Mouse (Mus musculus) hindbrain, embryonic 16.5 days (tissue): Measurements from ENCODE around the gene Bik. TPM values are rescaled to one million over a fixed set of nuclear protein-coding genes. Genes with fewer than 3 reads are reported as not detected.

Source experiments
- ATAC-seq: fragments of 200-750 bp; cut with Nextera tagmentation; 2 replicates; pipeline ENCODE4 v1.8.0; 2017; ENCODE audit warnings: moderate TSS enrichment, moderate library complexity
- H3K27ac ChIP-seq: fragments of 300-500 bp; sonication (generic); 2 replicates; pipeline ENCODE4 v1.5.1; 2014; ENCODE audit warnings: low read depth, mild to moderate bottlenecking, control low read depth, low read length, moderate library complexity
- H3K27me3 ChIP-seq: fragments of 300-500 bp; sonication (generic); replicated peaks from 2 replicates; pipeline ENCODE4 v1.6.1; 2014; ENCODE audit warnings: low read length; ENCODE audit not compliant: control insufficient read depth, insufficient read depth
- H3K36me3 ChIP-seq: fragments of 300-500 bp; sonication (generic); 2 replicates; pipeline ENCODE4 v1.6.1; 2014; ENCODE audit warnings: mild to moderate bottlenecking, low read length, moderate library complexity, mixed read lengths; ENCODE audit not compliant: control insufficient read depth, insufficient read depth
- H3K4me1 ChIP-seq: fragments of 300-500 bp; sonication (generic); 2 replicates; pipeline ENCODE4 v1.6.1; 2014; ENCODE audit warnings: low read depth, low read length; ENCODE audit not compliant: control insufficient read depth, insufficient read depth
- H3K4me2 ChIP-seq: fragments of 300-500 bp; sonication (generic); 2 replicates; pipeline ENCODE4 v1.6.1; 2014; ENCODE audit warnings: mild to moderate bottlenecking, low read length, control low read depth, moderate library complexity
- H3K4me3 ChIP-seq: fragments of 300-500 bp; sonication (generic); 2 replicates; pipeline ENCODE4 v1.5.1; 2014; ENCODE audit warnings: mild to moderate bottlenecking, low read length, control low read depth, moderate library complexity
- H3K9ac ChIP-seq: fragments of 300-500 bp; sonication (generic); 2 replicates; pipeline ENCODE4 v1.6.1; 2014; ENCODE audit warnings: low read depth, mild to moderate bottlenecking, control low read depth, low read length, moderate library complexity
- H3K9me3 ChIP-seq: fragments of 300-500 bp; sonication (generic); 2 replicates; pipeline ENCODE4 v1.6.1; 2014; ENCODE audit warnings: mild to moderate bottlenecking, low read length, moderate library complexity; ENCODE audit not compliant: control insufficient read depth
- WGBS: fragments of 180-500 bp; shearing (Covaris S2); extraction: QIAGEN DNeasy Blood & Tissue Kit; methylation state at CpG from one replicate; pipeline ENCODE4 v1.1.7; 2014; 5-methylcytosine and 5-hydroxymethylcytosine counted together
- polyA plus RNA-seq: library from polyadenylated mRNA; unstranded; fragments of >200 nt; fragmentation: Nextera tagmentation; extraction: Ambion mirVana; gene quantifications from 2 replicates; pipeline ENCODE4 v1.2.1, GENCODE M21; 2015

Gene Bik
- 0.29 and 0.65 TPM in 2 replicates for polyA plus RNA-seq

DNA sequence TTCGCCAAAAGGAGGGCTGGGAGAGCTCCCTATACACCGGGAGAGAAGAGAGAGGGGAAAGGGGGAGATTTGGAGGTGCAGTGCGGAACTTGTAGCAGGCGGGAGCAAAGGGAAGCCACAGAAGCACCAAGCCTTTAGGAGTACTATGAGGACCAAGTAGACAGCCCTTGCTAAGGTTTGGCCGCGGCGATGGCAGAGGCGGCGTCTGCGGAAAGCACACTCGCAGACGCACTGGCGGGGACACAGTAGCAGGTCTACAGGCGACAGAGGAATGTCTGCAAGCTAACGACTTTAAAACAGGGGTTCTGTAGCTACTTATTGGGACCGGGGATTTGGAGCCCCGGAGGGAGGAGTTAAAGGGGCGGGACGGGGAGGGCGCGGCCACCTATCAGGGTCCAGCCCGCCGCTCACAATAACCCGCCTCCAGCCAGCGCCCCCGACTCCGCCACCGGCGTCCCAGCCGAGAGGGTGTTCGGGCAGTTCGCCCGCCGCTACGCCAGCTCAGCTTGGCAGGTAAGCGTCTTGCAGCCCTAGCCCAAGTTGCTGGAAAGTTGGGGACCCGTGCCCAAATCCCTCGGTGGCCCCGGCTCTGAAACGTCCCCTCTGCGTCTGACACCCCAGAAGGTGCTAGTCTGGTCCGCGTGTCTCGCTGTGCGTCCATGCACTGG, at the start of gene Bik:
Gene Bik (plus strand): TSS at position 439 of the 668 bp plus-strand sequence.
- 0 out of 2 replicates have a peak, but pooled peaks have one; percentile 60 for ATAC-seq
- H3K27me3 ChIP-seq: peaks cover 22% of the 10 kb centered on the region
- H3K27ac ChIP-seq: no peak within 1 kb of the TSS
- no peaks in the 10 kb centered on the region for H3K9me3 ChIP-seq
- no peaks in the 10 kb centered on the region for H3K36me3 ChIP-seq
- under 1% methylated on average over 41 of the region's 45 CpGs for WGBS
- H3K4me2 ChIP-seq: peak within 1 kb of the TSS; percentile 90
- H3K4me1 ChIP-seq: peaks cover 16% of the 10 kb centered on the region
- peak within 1 kb of the TSS; percentile 47 for H3K4me3 ChIP-seq
- H3K9ac ChIP-seq: peak within 1 kb of the TSS; percentile 47

GRCm38 (mm10) chr15:83478096-83478495, 48.6 kb upstream of the Bik start:
- H3K9me3 ChIP-seq: no peaks in the 10 kb centered on the region
- no peaks in the 10 kb centered on the region for H3K27me3 ChIP-seq
- H3K27ac ChIP-seq: no peak overlapping the region
- no peak for ATAC-seq
- H3K4me3 ChIP-seq: no peak overlapping the region
- H3K9ac ChIP-seq: no peak overlapping the region
- H3K4me1 ChIP-seq: no peaks in the 10 kb centered on the region
- 71% methylated on average over 3 of the region's 3 CpGs for WGBS
- no peaks in the 10 kb centered on the region; the same call in 1 of the 2 replicates for H3K36me3 ChIP-seq
- H3K4me2 ChIP-seq: no peak overlapping the region

DNA sequence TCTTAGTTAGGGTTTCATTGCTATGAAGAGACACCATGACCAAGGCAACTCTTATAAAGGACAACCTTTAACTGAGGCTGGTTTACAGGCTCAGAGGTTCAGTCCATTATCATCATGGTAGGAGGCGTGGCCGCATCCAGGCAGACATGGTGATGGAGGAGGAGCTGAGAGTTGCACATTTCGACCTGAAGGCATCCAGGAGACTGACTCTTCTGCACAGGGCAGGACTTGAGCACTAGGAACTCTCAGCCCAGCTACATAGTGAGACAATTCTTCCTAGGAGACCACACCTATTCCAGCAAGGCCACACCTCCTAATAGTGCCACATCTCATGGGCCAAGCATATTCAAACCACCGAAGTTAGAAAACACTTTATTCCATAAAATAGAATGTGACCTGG, 46.8 kb upstream of the Bik start:
- Histone ChIP-seq H3K27me3 (no peaks in the 10 kb centered on the region), H3K9me3 (no peaks in the 10 kb centered on the region), H3K36me3 (peaks cover 5% of the 10 kb centered on the region), H3K27ac (no peak overlapping the region), H3K4me1 (no peaks in the 10 kb centered on the region), H3K9ac (no peak overlapping the region), H3K4me3 (no peak overlapping the region), H3K4me2 (no peak overlapping the region)
- ATAC-seq: no peak
- WGBS: 82% methylated on average over 4 of the region's 4 CpGs

GRCm38 (mm10) chr15:83481236-83481780, 45.4 kb upstream of the Bik start:
- no peak overlapping the region for H3K27ac ChIP-seq
- no peak overlapping the region for H3K4me2 ChIP-seq
- peaks cover 9% of the 10 kb centered on the region for H3K36me3 ChIP-seq
- 73% methylated on average over 10 of the region's 10 CpGs for WGBS
- H3K9ac ChIP-seq: no peak overlapping the region
- ATAC-seq: no peak
- H3K4me3 ChIP-seq: no peak overlapping the region
- no peaks in the 10 kb centered on the region for H3K27me3 ChIP-seq
- H3K4me1 ChIP-seq: no peaks in the 10 kb centered on the region
- H3K9me3 ChIP-seq: no peaks in the 10 kb centered on the region

GRCm38 (mm10) chr15:83482645-83483224, 43.9 kb upstream of the Bik start:
- Histone ChIP-seq H3K4me1 (no peaks in the 10 kb centered on the region), H3K27ac (no peak overlapping the region), H3K9me3 (no peaks in the 10 kb centered on the region), H3K9ac (no peak overlapping the region), H3K36me3 (peaks cover 16% of the 10 kb centered on the region), H3K4me2 (no peak overlapping the region), H3K27me3 (no peaks in the 10 kb centered on the region), H3K4me3 (no peak overlapping the region)
- 64% methylated on average over 8 of the region's 8 CpGs for WGBS
- no peak for ATAC-seq

- WGBS: 63% methylated on average over 2 of the region's 2 CpGs
- Histone ChIP-seq H3K4me3 (no peak overlapping the region), H3K4me1 (no peaks in the 10 kb centered on the region), H3K4me2 (no peak overlapping the region), H3K9ac (no peak overlapping the region), H3K36me3 (peaks cover 19% of the 10 kb centered on the region), H3K9me3 (no peaks in the 10 kb centered on the region), H3K27ac (no peak overlapping the region), H3K27me3 (no peaks in the 10 kb centered on the region)
- ATAC-seq: no peak
Measured at GRCm38 (mm10) chr15:83483482-83483881, 43.2 kb upstream of the Bik start.

- H3K36me3 ChIP-seq: peaks cover 19% of the 10 kb centered on the region
- 93% methylated on average over 10 of the region's 10 CpGs for WGBS
Measured at GRCm38 (mm10) chr15:83484311-83484710, 42.4 kb upstream of the Bik start.

GRCm38 (mm10) chr15:83487477-83488115, 39.1 kb upstream of the Bik start:
- Histone ChIP-seq H3K36me3 (peaks cover 41% of the 10 kb centered on the region), H3K9ac (no peak overlapping the region), H3K27ac (no peak overlapping the region), H3K4me1 (no peaks in the 10 kb centered on the region), H3K27me3 (no peaks in the 10 kb centered on the region), H3K4me3 (no peak overlapping the region), H3K9me3 (no peaks in the 10 kb centered on the region), H3K4me2 (no peak overlapping the region)
- 69% methylated on average over 9 of the region's 9 CpGs for WGBS
- no peak for ATAC-seq

More at GRCm38 (mm10) chr15:83484311-83484710, 42.4 kb upstream of the Bik start:
- H3K4me1 ChIP-seq: no peaks in the 10 kb centered on the region
- H3K27me3 ChIP-seq: no peaks in the 10 kb centered on the region
- H3K27ac ChIP-seq: no peak overlapping the region
- H3K4me3 ChIP-seq: no peak overlapping the region
- H3K4me2 ChIP-seq: no peak overlapping the region
- no peak overlapping the region for H3K9ac ChIP-seq
- ATAC-seq: no peak
- H3K9me3 ChIP-seq: no peaks in the 10 kb centered on the region

DNA sequence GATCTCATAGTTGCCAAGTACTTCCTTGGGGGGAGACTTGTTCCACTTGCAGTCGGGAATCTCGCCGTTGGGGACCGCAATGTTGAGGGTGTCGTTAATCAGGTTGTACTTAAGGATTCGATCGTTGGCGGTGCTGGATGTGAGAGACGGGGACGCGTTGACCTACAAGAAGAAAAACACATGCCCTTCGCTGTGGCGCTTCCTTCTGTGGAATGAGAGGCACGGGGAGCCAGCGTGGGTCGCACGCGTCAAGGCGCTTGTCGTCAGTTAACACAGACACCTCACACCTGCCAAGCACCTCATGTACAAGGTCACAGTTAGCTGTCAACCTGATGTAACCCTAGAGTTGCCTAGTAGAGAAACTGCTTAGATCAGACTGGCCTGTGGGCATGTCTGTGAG, 37.2 kb upstream of the Bik start:
- Histone ChIP-seq H3K27ac (no peak overlapping the region), H3K9me3 (no peaks in the 10 kb centered on the region), H3K4me1 (no peaks in the 10 kb centered on the region), H3K36me3 (peaks cover 47% of the 10 kb centered on the region), H3K9ac (no peak overlapping the region), H3K4me2 (no peak overlapping the region), H3K4me3 (no peak overlapping the region), H3K27me3 (no peaks in the 10 kb centered on the region)
- 92% methylated on average over 20 of the region's 20 CpGs for WGBS
- no peak for ATAC-seq
